Mouse (Mus musculus) forebrain, embryonic 11.5 days (tissue): ENCODE measurements around the gene Ccl12. TPM values are rescaled to one million over a fixed set of nuclear protein-coding genes. Genes with fewer than 3 reads are reported as not detected.

ENCODE experiments used
- ATAC-seq: fragments of 200-750 bp; cut with Nextera tagmentation; replicated peaks from 2 replicates; pipeline ENCODE4 v1.8.0; 2017; ENCODE audit warnings: moderate TSS enrichment; ENCODE audit not compliant: low FRiP score
- DNase-seq: peaks from one replicate; pipeline ENCODE4 v3.0.0-alpha.2; 2017; ENCODE audit warnings: low spot score
- H3K27ac ChIP-seq: fragments of 300-500 bp; sonication (generic); 2 replicates; pipeline ENCODE4 v1.5.1; 2014; ENCODE audit warnings: low read depth, low read length
- H3K27me3 ChIP-seq: fragments of 300-500 bp; sonication (generic); 2 replicates; pipeline ENCODE4 v1.6.1; 2014; ENCODE audit warnings: mild to moderate bottlenecking, low read length, mixed read lengths; ENCODE audit not compliant: control insufficient read depth, insufficient read depth
- H3K36me3 ChIP-seq: fragments of 300-500 bp; sonication (generic); 2 replicates; pipeline ENCODE4 v1.6.1; 2014; ENCODE audit warnings: mild to moderate bottlenecking, low read length, moderate library complexity, mixed read lengths; ENCODE audit not compliant: control insufficient read depth, insufficient read depth
- H3K4me1 ChIP-seq: fragments of 300-500 bp; sonication (generic); replicated peaks from 2 replicates; pipeline ENCODE4 v1.6.1; 2014; ENCODE audit warnings: low read length, mixed read lengths; ENCODE audit not compliant: control insufficient read depth, insufficient read depth
- H3K4me2 ChIP-seq: fragments of 300-500 bp; sonication (generic); 2 replicates; pipeline ENCODE4 v1.6.1; 2014; ENCODE audit warnings: low read depth, mild to moderate bottlenecking, low read length, moderate library complexity, mixed read lengths; ENCODE audit not compliant: severe bottlenecking
- H3K4me3 ChIP-seq: fragments of 300-500 bp; sonication (generic); 2 replicates; pipeline ENCODE4 v1.5.1; 2014; ENCODE audit warnings: low read depth, low read length
- H3K9ac ChIP-seq: fragments of 300-500 bp; sonication (generic); 2 replicates; pipeline ENCODE4 v1.6.1; 2014; ENCODE audit warnings: low read length
- H3K9me3 ChIP-seq: fragments of 300-500 bp; sonication (generic); 2 replicates; pipeline ENCODE4 v1.6.1; 2016; ENCODE audit warnings: low read length, mixed read lengths; ENCODE audit not compliant: control insufficient read depth
- WGBS: fragments of 180-500 bp; shearing (Covaris S2); extraction: QIAGEN DNeasy Blood & Tissue Kit; methylation state at CpG from one replicate; pipeline ENCODE4 v1.1.7; 2014; 5-methylcytosine and 5-hydroxymethylcytosine counted together
- polyA plus RNA-seq: library from polyadenylated mRNA; unstranded; fragments of >200 nt; fragmentation: Nextera tagmentation; extraction: Ambion mirVana; gene quantifications from 2 replicates; pipeline ENCODE4 v1.2.1, GENCODE M21; 2014

Gene Ccl12
- 0.87 and 0.91 TPM in 2 replicates for polyA plus RNA-seq

DNA sequence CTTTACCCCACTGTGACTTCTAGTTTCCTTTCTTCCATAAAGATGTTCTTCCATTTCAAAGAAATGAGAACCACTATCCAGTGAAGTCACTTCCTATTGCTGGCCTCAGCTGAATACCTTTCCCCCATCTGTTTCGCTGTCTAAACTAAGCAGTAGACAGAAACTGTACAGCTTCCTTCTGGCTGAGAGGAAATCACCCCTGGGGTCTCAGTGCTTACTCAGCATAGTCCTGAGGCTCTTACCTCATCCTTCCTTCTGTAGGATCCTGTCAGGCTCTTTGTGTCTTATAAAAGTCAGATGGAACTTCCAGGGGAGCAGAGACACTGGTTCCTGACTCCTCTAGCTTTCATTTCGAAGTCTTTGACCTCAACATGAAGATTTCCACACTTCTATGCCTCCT is at the start of gene Ccl12:
Ccl12 (plus strand) TSS at position 317 of the 400 bp plus-strand sequence.
- Histone ChIP-seq H3K4me3 (no peak within 1 kb of the TSS), H3K36me3 (no peaks in the 10 kb centered on the region), H3K9ac (no peak within 1 kb of the TSS), H3K4me1 (no peaks in the 10 kb centered on the region), H3K4me2 (no peak within 1 kb of the TSS), H3K9me3 (no peaks in the 10 kb centered on the region), H3K27me3 (no peaks in the 10 kb centered on the region), H3K27ac (no peak within 1 kb of the TSS)
- WGBS: 77% methylated on average over 2 of the region's 2 CpGs
- no peak for DNase-seq
- no peak for ATAC-seq

DNA sequence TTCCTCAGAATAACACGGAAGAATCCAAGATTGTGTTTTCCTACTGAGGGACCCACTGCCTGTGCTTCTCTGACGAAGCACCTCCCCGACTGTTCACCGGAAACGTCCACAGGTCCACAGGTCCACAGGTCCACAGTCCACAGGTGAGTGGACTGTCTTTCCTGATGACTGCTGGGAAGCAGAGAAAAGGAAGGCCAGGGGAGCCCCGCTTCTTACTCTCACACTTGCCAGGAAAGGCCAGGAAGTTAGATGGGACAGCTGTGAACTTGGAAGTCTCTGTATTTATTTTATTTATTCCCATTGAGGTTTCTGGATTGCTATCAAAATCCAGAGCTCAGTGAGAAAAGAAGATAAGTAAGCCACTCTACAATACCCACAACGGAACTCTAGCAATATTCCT is 47.8 kb upstream of the Ccl12 start:
- Histone ChIP-seq H3K36me3 (no peaks in the 10 kb centered on the region), H3K27ac (no peak overlapping the region), H3K4me2 (no peak overlapping the region), H3K27me3 (no peaks in the 10 kb centered on the region), H3K4me1 (no peaks in the 10 kb centered on the region), H3K9me3 (no peaks in the 10 kb centered on the region), H3K4me3 (no peak overlapping the region), H3K9ac (no peak overlapping the region)
- WGBS: 88% methylated on average over 7 of the region's 7 CpGs
- ATAC-seq (no peak), DNase-seq (no peak)

GRCm38 (mm10) chr11:82057646-82058045 is 44.0 kb upstream of the Ccl12 start, which contains the start of gene Ccl11:
Gene Ccl11, plus strand, starts transcription at chr11:82057823.
- no peak within 1 kb of the TSS for H3K27ac ChIP-seq
- H3K4me1 ChIP-seq: no peaks in the 10 kb centered on the region
- WGBS: 83% methylated on average over 6 of the region's 6 CpGs
- H3K9ac ChIP-seq: no peak within 1 kb of the TSS
- no peaks in the 10 kb centered on the region for H3K36me3 ChIP-seq
- ATAC-seq (no peak), DNase-seq (no peak)
- H3K27me3 ChIP-seq: no peaks in the 10 kb centered on the region
- no peak within 1 kb of the TSS for H3K4me3 ChIP-seq
- H3K9me3 ChIP-seq: no peaks in the 10 kb centered on the region
- H3K4me2 ChIP-seq: no peak within 1 kb of the TSS

GRCm38 (mm10) chr11:82062226-82062625 is 39.4 kb upstream of the Ccl12 start:
- DNase-seq: no peak
- Histone ChIP-seq H3K4me3 (no peak overlapping the region), H3K9ac (no peak overlapping the region), H3K27me3 (no peaks in the 10 kb centered on the region), H3K9me3 (no peaks in the 10 kb centered on the region), H3K4me1 (no peaks in the 10 kb centered on the region), H3K36me3 (no peaks in the 10 kb centered on the region), H3K4me2 (no peak overlapping the region), H3K27ac (no peak overlapping the region)
- no peak for ATAC-seq
- 75% methylated on average over 3 of the region's 3 CpGs for WGBS

DNA sequence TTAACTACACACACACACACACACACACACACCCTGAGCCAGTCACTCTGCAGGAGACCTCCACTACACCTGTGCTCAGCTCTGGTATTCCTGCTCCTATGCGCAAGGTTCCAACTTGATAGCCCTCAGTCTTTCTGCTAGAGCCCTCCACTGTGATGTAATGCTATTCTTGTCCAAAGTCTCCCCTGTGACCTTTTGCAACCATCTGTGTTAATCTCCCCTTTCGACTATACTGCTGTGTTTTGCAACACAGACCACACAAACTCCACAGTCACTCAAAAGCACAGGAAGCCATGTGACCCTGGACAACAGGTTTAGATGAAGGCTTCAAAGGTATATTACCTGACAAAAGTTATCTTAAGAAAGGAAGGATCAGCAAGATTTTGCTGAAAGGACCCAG is 38.2 kb upstream of the Ccl12 start:
- Histone ChIP-seq H3K4me2 (no peak overlapping the region), H3K4me3 (no peak overlapping the region), H3K9me3 (no peaks in the 10 kb centered on the region), H3K4me1 (no peaks in the 10 kb centered on the region), H3K27me3 (no peaks in the 10 kb centered on the region), H3K36me3 (no peaks in the 10 kb centered on the region), H3K27ac (no peak overlapping the region), H3K9ac (no peak overlapping the region)
- 86% methylated on average over 2 of the region's 2 CpGs for WGBS
- DNase-seq (no peak), ATAC-seq (no peak)

DNA sequence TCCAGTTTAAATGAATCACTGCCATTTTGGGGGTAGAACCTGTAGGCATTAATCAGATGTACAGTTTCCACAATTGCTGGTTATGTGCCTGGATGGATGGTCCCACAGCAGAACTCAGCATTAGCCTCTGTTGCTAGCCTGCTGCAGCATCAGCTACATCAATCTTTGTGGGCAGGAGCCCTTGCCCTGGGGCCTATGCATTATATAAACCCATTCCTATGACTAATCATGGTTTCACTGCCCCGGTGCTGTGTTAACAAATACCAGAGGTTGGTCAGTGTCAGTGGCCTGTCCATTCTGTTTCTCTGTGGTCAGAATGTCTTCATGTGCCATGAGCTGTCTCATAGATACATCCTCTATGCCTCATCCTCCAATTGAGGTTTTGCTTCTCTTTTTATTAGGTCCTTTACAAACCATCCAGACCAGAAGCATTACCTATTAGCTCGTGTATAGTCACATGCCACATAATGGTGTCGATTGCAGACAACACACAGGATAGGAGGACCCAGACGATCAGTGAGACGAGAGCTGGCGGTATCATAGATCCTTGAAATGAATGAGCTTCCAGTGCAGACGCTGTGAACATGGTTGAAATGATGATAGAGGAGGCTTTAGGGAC is 34.6 kb upstream of the Ccl12 start:
- no peak overlapping the region for H3K4me2 ChIP-seq
- H3K9me3 ChIP-seq: no peaks in the 10 kb centered on the region
- DNase-seq: no peak
- ATAC-seq: no peak
- 82% methylated on average over 7 of the region's 7 CpGs for WGBS
- no peak overlapping the region for H3K27ac ChIP-seq
- no peaks in the 10 kb centered on the region for H3K36me3 ChIP-seq
- H3K27me3 ChIP-seq: no peaks in the 10 kb centered on the region
- H3K4me1 ChIP-seq: no peaks in the 10 kb centered on the region
- H3K4me3 ChIP-seq: no peak overlapping the region
- H3K9ac ChIP-seq: no peak overlapping the region

DNA sequence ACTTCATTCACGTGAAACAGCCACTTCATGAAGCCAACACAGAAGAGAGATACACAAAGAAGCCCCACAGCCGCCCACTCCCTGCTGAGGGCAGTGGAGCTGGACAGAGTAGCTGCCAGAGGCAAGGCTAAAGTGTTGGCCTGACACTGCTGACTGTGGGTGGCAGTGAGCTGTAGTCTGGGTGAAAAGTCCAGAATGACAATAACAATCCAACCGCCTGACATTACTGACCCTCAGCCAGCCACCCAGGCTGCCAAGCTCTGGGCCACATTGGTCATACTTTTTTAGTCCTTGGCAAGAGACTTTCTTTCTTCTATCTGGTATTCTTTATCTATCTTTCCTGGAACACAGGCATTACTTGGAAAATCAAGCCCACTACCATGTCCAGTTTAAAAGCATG is 30.6 kb upstream of the Ccl12 start:
- no peaks in the 10 kb centered on the region for H3K36me3 ChIP-seq
- H3K4me2 ChIP-seq: no peak overlapping the region
- WGBS: 76% methylated on average over 3 of the region's 3 CpGs
- H3K4me3 ChIP-seq: no peak overlapping the region
- H3K27ac ChIP-seq: no peak overlapping the region
- H3K4me1 ChIP-seq: no peaks in the 10 kb centered on the region
- ATAC-seq: no peak
- H3K9me3 ChIP-seq: no peaks in the 10 kb centered on the region
- no peak for DNase-seq
- H3K27me3 ChIP-seq: no peaks in the 10 kb centered on the region
- no peak overlapping the region for H3K9ac ChIP-seq

- Histone ChIP-seq H3K27ac (no peak overlapping the region), H3K9me3 (no peaks in the 10 kb centered on the region), H3K4me2 (no peak overlapping the region), H3K4me3 (no peak overlapping the region), H3K27me3 (no peaks in the 10 kb centered on the region), H3K4me1 (no peaks in the 10 kb centered on the region), H3K9ac (no peak overlapping the region), H3K36me3 (no peaks in the 10 kb centered on the region)
- DNase-seq (no peak), ATAC-seq (no peak)
- WGBS: 84% methylated on average over 1 of the region's 1 CpGs
Measured at GRCm38 (mm10) chr11:82072374-82072773, 29.3 kb upstream of the Ccl12 start.

DNA sequence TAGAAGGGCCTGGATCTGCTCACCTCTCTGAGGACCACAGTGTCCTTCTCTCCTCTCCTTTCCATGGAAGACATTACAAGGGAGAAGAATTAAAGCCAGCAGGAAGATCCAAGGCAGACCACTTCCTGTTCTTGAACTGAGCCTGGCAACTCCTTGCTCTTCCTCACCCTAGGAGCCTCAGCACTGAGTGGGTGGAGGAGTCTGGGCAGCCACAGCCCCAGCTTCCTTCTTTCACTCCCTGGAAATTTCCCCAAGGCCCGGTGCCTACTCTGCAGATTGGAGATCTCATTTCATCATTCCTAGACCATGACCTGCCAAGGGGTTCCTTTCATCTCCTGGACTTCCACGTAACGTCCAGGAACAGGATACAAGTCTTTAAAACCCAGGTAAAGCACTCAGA is 28.7 kb upstream of the Ccl12 start:
- H3K9me3 ChIP-seq: no peaks in the 10 kb centered on the region
- no peak overlapping the region for H3K4me3 ChIP-seq
- no peaks in the 10 kb centered on the region for H3K36me3 ChIP-seq
- H3K9ac ChIP-seq: no peak overlapping the region
- WGBS: 84% methylated on average over 3 of the region's 3 CpGs
- H3K4me1 ChIP-seq: no peaks in the 10 kb centered on the region
- ATAC-seq: no peak
- H3K27ac ChIP-seq: no peak overlapping the region
- DNase-seq: no peak
- no peak overlapping the region for H3K4me2 ChIP-seq
- no peaks in the 10 kb centered on the region for H3K27me3 ChIP-seq
